Mouse (Mus musculus): ENCODE results near the gene March4. TPM values are rescaled to one million over a fixed set of nuclear protein-coding genes. Genes with fewer than 3 reads are reported as not detected.

The March4 gene
- polyA plus RNA-seq, 1 experiment from 2014 or later, result 0.08 TPM

DNA sequence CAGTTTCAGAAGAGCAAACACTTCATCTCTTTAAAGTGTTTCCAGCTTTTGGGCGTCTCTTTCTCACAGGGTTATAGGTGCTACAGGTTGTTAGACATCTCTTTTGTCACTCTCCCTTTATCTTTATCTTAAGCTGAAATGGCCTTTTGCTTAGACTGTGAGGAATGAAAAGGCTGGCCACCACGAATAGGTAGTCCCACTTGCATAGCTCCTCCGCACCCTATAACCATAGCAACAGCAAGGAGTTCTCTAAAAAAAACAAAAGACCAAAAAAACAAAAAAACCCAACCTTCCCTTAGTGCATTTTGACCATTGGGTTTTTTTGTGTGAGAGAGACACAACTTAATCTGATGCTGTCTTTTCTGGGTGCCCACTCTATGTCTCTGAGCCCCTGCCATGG is 102.2 kb downstream of the March4 start:
- Histone ChIP-seq H3K4me3 (ENCODE audit: low read depth, low read length) (no peak overlapping the region), H3K9me3 (ENCODE audit: control insufficient read depth, low read length) (no peaks in the 10 kb centered on the region), H3K4me2 (replicated peaks; ENCODE audit: low read depth) (no peak overlapping the region), H3K36me3 (ENCODE audit: control insufficient read depth, insufficient read depth, low read length) (no peaks in the 10 kb centered on the region), H3K27ac (replicated peaks) (no peak overlapping the region), H3K4me1 (replicated peaks; ENCODE audit: control insufficient read depth, insufficient read depth) (no peaks in the 10 kb centered on the region), H3K9ac (ENCODE audit: low read length) (no peak overlapping the region), H3K27me3 (ENCODE audit: control insufficient read depth, insufficient read depth, low read length) (no peaks in the 10 kb centered on the region)
- DNase-seq (ENCODE audit: low spot score) (no peak), ATAC-seq (ENCODE audit: low FRiP score, low TSS enrichment) (no peak)
- TF ChIP-seq CTCF (IDR thresholded peaks at IDR 0.05; ENCODE audit: low read depth) (no peak), EP300 (optimal IDR thresholded peaks at IDR 0.05) (no peak)
- WGBS, result 59% methylated on average over 3 of the region's 3 CpGs

DNA sequence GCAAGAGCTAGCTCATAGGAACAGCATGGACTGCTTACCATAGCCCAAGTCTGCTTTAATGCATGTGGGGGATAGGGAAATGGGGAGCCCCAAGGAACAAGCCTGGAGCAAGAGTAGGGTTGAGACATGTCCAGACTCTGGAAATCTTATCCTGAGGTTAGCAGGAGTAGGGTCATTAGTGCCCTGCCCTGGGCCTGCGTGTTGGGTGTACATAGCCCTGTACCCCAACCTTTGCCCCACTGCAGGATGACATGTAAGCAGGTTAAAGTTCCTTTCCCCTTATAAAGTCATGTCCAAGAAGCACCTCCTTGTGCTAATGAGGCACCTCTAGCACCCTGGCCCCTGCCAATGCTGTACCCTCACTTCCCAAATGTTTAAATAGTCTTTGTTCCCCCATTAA is 104.2 kb downstream of the March4 start:
- WGBS, result 81% methylated on average over 1 of the region's 1 CpGs
- Histone ChIP-seq H3K9ac (ENCODE audit: low read length) (no peak overlapping the region), H3K4me1 (replicated peaks; ENCODE audit: control insufficient read depth, insufficient read depth) (no peaks in the 10 kb centered on the region), H3K27me3 (ENCODE audit: control insufficient read depth, insufficient read depth, low read length) (no peaks in the 10 kb centered on the region), H3K4me3 (ENCODE audit: low read depth, low read length) (no peak overlapping the region), H3K9me3 (ENCODE audit: control insufficient read depth, low read length) (no peaks in the 10 kb centered on the region), H3K27ac (replicated peaks) (no peak overlapping the region), H3K4me2 (replicated peaks; ENCODE audit: low read depth) (no peak overlapping the region), H3K36me3 (ENCODE audit: control insufficient read depth, insufficient read depth, low read length) (no peaks in the 10 kb centered on the region)
- no peak for ATAC-seq (ENCODE audit: low FRiP score, low TSS enrichment)
- no peak for DNase-seq (ENCODE audit: low spot score)
- TF ChIP-seq CTCF (IDR thresholded peaks at IDR 0.05; ENCODE audit: low read depth), result no peak
- TF ChIP-seq EP300 (optimal IDR thresholded peaks at IDR 0.05), result no peak

DNA sequence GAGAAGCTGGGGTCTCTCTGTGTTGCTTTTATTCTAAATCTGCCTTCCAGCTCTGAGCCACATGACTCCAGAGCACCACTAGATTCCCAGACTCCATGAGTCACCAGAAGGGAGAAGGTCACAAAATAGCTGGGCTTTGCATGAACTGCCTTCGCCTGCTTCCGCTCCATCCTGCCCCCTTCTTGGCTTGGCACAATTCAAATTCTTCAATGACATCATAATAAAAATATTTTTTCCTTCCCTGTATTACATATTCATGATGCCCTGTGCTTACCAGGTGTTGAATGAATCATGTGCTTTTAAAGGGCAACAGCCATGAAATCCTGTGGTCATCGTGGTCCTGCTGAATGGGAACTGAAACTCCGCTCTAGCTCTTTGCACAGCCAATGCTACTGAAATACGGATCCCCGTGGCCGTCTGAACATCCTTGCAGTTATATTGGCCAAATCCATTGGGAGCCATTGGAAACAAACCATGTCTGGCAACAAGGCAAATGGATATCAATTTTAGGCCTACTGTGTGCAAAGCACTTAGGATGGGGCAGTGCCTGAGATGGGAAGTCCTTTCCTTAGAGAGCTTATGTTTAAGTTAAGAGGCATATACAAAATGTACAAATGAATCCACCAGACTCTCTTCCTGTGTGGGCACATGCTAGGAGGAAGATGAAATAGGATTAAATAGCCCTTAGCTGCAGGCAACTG is 107.5 kb downstream of the March4 start:
- no peaks in the 10 kb centered on the region for H3K36me3 ChIP-seq (ENCODE audit: control insufficient read depth, insufficient read depth, low read length)
- no peak for TF ChIP-seq CTCF (IDR thresholded peaks at IDR 0.05; ENCODE audit: low read depth)
- TF ChIP-seq EP300 (optimal IDR thresholded peaks at IDR 0.05), result no peak
- H3K4me2 ChIP-seq (replicated peaks; ENCODE audit: low read depth), result no peak overlapping the region
- no peaks in the 10 kb centered on the region for H3K9me3 ChIP-seq (ENCODE audit: control insufficient read depth, low read length)
- H3K27ac ChIP-seq (replicated peaks), result no peak overlapping the region
- ATAC-seq (ENCODE audit: low FRiP score, low TSS enrichment) (peak; percentile 29; the same call in 1 of the 2 replicates), DNase-seq (ENCODE audit: low spot score) (no peak)
- H3K4me1 ChIP-seq (replicated peaks; ENCODE audit: control insufficient read depth, insufficient read depth), result no peaks in the 10 kb centered on the region
- WGBS, result 83% methylated on average over 7 of the region's 7 CpGs
- no peak overlapping the region for H3K4me3 ChIP-seq (ENCODE audit: low read depth, low read length)
- no peak overlapping the region for H3K9ac ChIP-seq (ENCODE audit: low read length)
- H3K27me3 ChIP-seq (ENCODE audit: control insufficient read depth, insufficient read depth, low read length), result no peaks in the 10 kb centered on the region

- 82% methylated on average over 8 of the region's 8 CpGs for WGBS
- H3K4me3 ChIP-seq (ENCODE audit: low read depth, low read length), result no peak overlapping the region
- H3K27me3 ChIP-seq (ENCODE audit: control insufficient read depth, insufficient read depth, low read length), result no peaks in the 10 kb centered on the region
- no peak overlapping the region for H3K4me2 ChIP-seq (replicated peaks; ENCODE audit: low read depth)
- H3K36me3 ChIP-seq (ENCODE audit: control insufficient read depth, insufficient read depth, low read length), result no peaks in the 10 kb centered on the region
- no peaks in the 10 kb centered on the region for H3K4me1 ChIP-seq (replicated peaks; ENCODE audit: control insufficient read depth, insufficient read depth)
- TF ChIP-seq EP300 (optimal IDR thresholded peaks at IDR 0.05) (no peak), CTCF (IDR thresholded peaks at IDR 0.05; ENCODE audit: low read depth) (no peak)
- no peak overlapping the region for H3K9ac ChIP-seq (ENCODE audit: low read length)
- H3K27ac ChIP-seq (replicated peaks), result no peak overlapping the region
- DNase-seq (ENCODE audit: low spot score) (no peak), ATAC-seq (ENCODE audit: low FRiP score, low TSS enrichment) (peak; percentile 47; the same call in 1 of the 2 replicates)
- no peaks in the 10 kb centered on the region for H3K9me3 ChIP-seq (ENCODE audit: control insufficient read depth, low read length)
These were observed 108.2 kb downstream of the March4 start for GRCm38 (mm10) chr1:72428526-72428925.

DNA sequence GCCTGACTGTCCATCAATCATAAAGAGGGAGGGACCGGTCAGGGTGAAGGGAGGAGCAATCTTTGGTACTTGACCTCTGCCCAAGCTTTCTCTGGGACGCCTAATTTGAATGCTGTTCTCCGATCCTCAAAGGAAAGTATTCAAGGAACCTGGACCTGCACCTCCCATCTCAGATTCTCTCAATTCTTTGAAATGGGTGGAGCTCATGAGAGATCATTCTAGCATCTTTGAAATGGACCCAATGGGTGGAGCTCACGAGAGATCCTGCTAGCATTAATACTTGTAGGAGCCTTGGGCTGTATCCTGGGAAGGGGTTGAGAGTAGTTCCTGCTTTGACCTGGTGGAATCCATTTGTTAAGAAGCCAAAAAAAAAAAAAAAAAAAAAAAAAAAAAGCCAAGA is 110.3 kb downstream of the March4 start:
- 77% methylated on average over 4 of the region's 4 CpGs for WGBS
- no peak for DNase-seq (ENCODE audit: low spot score)
- no peaks in the 10 kb centered on the region for H3K36me3 ChIP-seq (ENCODE audit: control insufficient read depth, insufficient read depth, low read length)
- no peak overlapping the region for H3K4me3 ChIP-seq (ENCODE audit: low read depth, low read length)
- ATAC-seq (ENCODE audit: low FRiP score, low TSS enrichment), result no peak
- TF ChIP-seq EP300 (optimal IDR thresholded peaks at IDR 0.05) (no peak), CTCF (IDR thresholded peaks at IDR 0.05; ENCODE audit: low read depth) (no peak)
- no peak overlapping the region for H3K4me2 ChIP-seq (replicated peaks; ENCODE audit: low read depth)
- H3K27me3 ChIP-seq (ENCODE audit: control insufficient read depth, insufficient read depth, low read length), result no peaks in the 10 kb centered on the region
- no peak overlapping the region for H3K27ac ChIP-seq (replicated peaks)
- no peak overlapping the region for H3K9ac ChIP-seq (ENCODE audit: low read length)
- H3K4me1 ChIP-seq (replicated peaks; ENCODE audit: control insufficient read depth, insufficient read depth), result no peaks in the 10 kb centered on the region
- H3K9me3 ChIP-seq (ENCODE audit: control insufficient read depth, low read length), result no peaks in the 10 kb centered on the region

- no peak overlapping the region for H3K4me3 ChIP-seq (ENCODE audit: low read depth, low read length)
- H3K4me1 ChIP-seq (replicated peaks; ENCODE audit: control insufficient read depth, insufficient read depth), result no peaks in the 10 kb centered on the region
- no peak overlapping the region for H3K27ac ChIP-seq (replicated peaks)
- DNase-seq (ENCODE audit: low spot score) (no peak), ATAC-seq (ENCODE audit: low FRiP score, low TSS enrichment) (no peak)
- 92% methylated on average over 4 of the region's 4 CpGs for WGBS
- H3K27me3 ChIP-seq (ENCODE audit: control insufficient read depth, insufficient read depth, low read length), result no peaks in the 10 kb centered on the region
- TF ChIP-seq CTCF (IDR thresholded peaks at IDR 0.05; ENCODE audit: low read depth) (no peak), EP300 (optimal IDR thresholded peaks at IDR 0.05) (no peak)
- no peaks in the 10 kb centered on the region for H3K36me3 ChIP-seq (ENCODE audit: control insufficient read depth, insufficient read depth, low read length)
- H3K4me2 ChIP-seq (replicated peaks; ENCODE audit: low read depth), result no peak overlapping the region
- H3K9me3 ChIP-seq (ENCODE audit: control insufficient read depth, low read length), result no peaks in the 10 kb centered on the region
- H3K9ac ChIP-seq (ENCODE audit: low read length), result no peak overlapping the region
These were observed 114.6 kb downstream of the March4 start for GRCm38 (mm10) chr1:72422121-72422520.
